Mouse (Mus musculus): ENCODE data around the gene Aspg.

The Aspg gene

GRCm38 (mm10) chr12:112107685-112108084 is 1.2 kb downstream of the Aspg start:
- Histone ChIP-seq H3K4me1 (replicated peaks; ENCODE audit: low read depth, low read length) (peaks cover 41% of the 10 kb centered on the region), H3K9me3 (ENCODE audit: low read length) (no peaks in the 10 kb centered on the region), H3K4me3 (replicated peaks; ENCODE audit: low read length) (0 out of 2 replicates have a peak overlapping the region, but pooled peaks have one; percentile 74), H3K36me3 (ENCODE audit: insufficient read depth, low read length) (no peaks in the 10 kb centered on the region), H3K27me3 (ENCODE audit: insufficient read depth, low read length) (peaks cover 43% of the 10 kb centered on the region)
- TF ChIP-seq NANOG (IDR thresholded peaks at IDR 0.05; ENCODE audit: borderline replicate concordance, low read length): no peak

- Histone ChIP-seq H3K36me3 (ENCODE audit: insufficient read depth, low read length) (no peaks in the 10 kb centered on the region), H3K4me1 (replicated peaks; ENCODE audit: low read depth, low read length) (peaks cover 53% of the 10 kb centered on the region), H3K9me3 (ENCODE audit: low read length) (no peaks in the 10 kb centered on the region), H3K27me3 (ENCODE audit: insufficient read depth, low read length) (peaks cover 43% of the 10 kb centered on the region), H3K4me3 (replicated peaks; ENCODE audit: low read length) (no peak overlapping the region)
- no peak for TF ChIP-seq CTCF (conservative IDR thresholded peaks at IDR 0.05; ENCODE audit: low read length)
- TF ChIP-seq NANOG (IDR thresholded peaks at IDR 0.05; ENCODE audit: borderline replicate concordance, low read length): no peak
- no peak for TF ChIP-seq POU5F1 (IDR thresholded peaks at IDR 0.05; ENCODE audit: borderline replicate concordance, low read length)
Observed at GRCm38 (mm10) chr12:112108696-112109445, 2.4 kb downstream of the Aspg start.

GRCm38 (mm10) chr12:112109701-112110100 is 3.2 kb downstream of the Aspg start:
- Histone ChIP-seq H3K9me3 (ENCODE audit: low read length) (no peaks in the 10 kb centered on the region), H3K4me1 (replicated peaks; ENCODE audit: low read depth, low read length) (peaks cover 57% of the 10 kb centered on the region), H3K27me3 (ENCODE audit: insufficient read depth, low read length) (peaks cover 40% of the 10 kb centered on the region), H3K4me3 (replicated peaks; ENCODE audit: low read length) (no peak overlapping the region), H3K36me3 (ENCODE audit: insufficient read depth, low read length) (no peaks in the 10 kb centered on the region)
- no peak for TF ChIP-seq POU5F1 (IDR thresholded peaks at IDR 0.05; ENCODE audit: borderline replicate concordance, low read length)
- no peak for TF ChIP-seq NANOG (IDR thresholded peaks at IDR 0.05; ENCODE audit: borderline replicate concordance, low read length)
- no peak for TF ChIP-seq CTCF (conservative IDR thresholded peaks at IDR 0.05; ENCODE audit: low read length)

GRCm38 (mm10) chr12:112111323-112111722 is 4.8 kb downstream of the Aspg start:
- Histone ChIP-seq H3K27me3 (ENCODE audit: insufficient read depth, low read length) (peaks cover 31% of the 10 kb centered on the region), H3K4me3 (replicated peaks; ENCODE audit: low read length) (no peak overlapping the region)
- no peak for TF ChIP-seq POU5F1 (IDR thresholded peaks at IDR 0.05; ENCODE audit: borderline replicate concordance, low read length)
- TF ChIP-seq CTCF (conservative IDR thresholded peaks at IDR 0.05; ENCODE audit: low read length): no peak
- no peak for TF ChIP-seq NANOG (IDR thresholded peaks at IDR 0.05; ENCODE audit: borderline replicate concordance, low read length)

GRCm38 (mm10) chr12:112112235-112112634 is 5.8 kb downstream of the Aspg start:
- Histone ChIP-seq H3K9me3 (ENCODE audit: low read length) (no peaks in the 10 kb centered on the region), H3K27me3 (ENCODE audit: insufficient read depth, low read length) (peaks cover 22% of the 10 kb centered on the region), H3K4me3 (replicated peaks; ENCODE audit: low read length) (no peak overlapping the region; the same call in 1 of the 2 replicates), H3K4me1 (replicated peaks; ENCODE audit: low read depth, low read length) (peaks cover 39% of the 10 kb centered on the region), H3K36me3 (ENCODE audit: insufficient read depth, low read length) (no peaks in the 10 kb centered on the region)
- no peak for TF ChIP-seq CTCF (conservative IDR thresholded peaks at IDR 0.05; ENCODE audit: low read length)
- TF ChIP-seq POU5F1 (IDR thresholded peaks at IDR 0.05; ENCODE audit: borderline replicate concordance, low read length): no peak
- TF ChIP-seq NANOG (IDR thresholded peaks at IDR 0.05; ENCODE audit: borderline replicate concordance, low read length): no peak

More at GRCm38 (mm10) chr12:112111323-112111722, 4.8 kb downstream of the Aspg start:
- peaks cover 48% of the 10 kb centered on the region for H3K4me1 ChIP-seq (replicated peaks; ENCODE audit: low read depth, low read length)
- H3K36me3 ChIP-seq (ENCODE audit: insufficient read depth, low read length): no peaks in the 10 kb centered on the region
- H3K9me3 ChIP-seq (ENCODE audit: low read length): no peaks in the 10 kb centered on the region

- Histone ChIP-seq H3K36me3 (ENCODE audit: insufficient read depth, low read length) (no peaks in the 10 kb centered on the region), H3K4me1 (replicated peaks; ENCODE audit: low read depth, low read length) (peaks cover 37% of the 10 kb centered on the region), H3K4me3 (replicated peaks; ENCODE audit: low read length) (peak overlapping the region; percentile 56), H3K9me3 (ENCODE audit: low read length) (no peaks in the 10 kb centered on the region), H3K27me3 (ENCODE audit: insufficient read depth, low read length) (peaks cover 17% of the 10 kb centered on the region)
- TF ChIP-seq POU5F1 (IDR thresholded peaks at IDR 0.05; ENCODE audit: borderline replicate concordance, low read length) (no peak), NANOG (IDR thresholded peaks at IDR 0.05; ENCODE audit: borderline replicate concordance, low read length) (no peak), CTCF (conservative IDR thresholded peaks at IDR 0.05; ENCODE audit: low read length) (no peak)
Observed at GRCm38 (mm10) chr12:112112686-112113396, 6.4 kb downstream of the Aspg start.

- 0 out of 2 replicates have a peak overlapping the region, but pooled peaks have one; percentile 56 for H3K4me3 ChIP-seq (replicated peaks; ENCODE audit: low read length)
- peaks cover 38% of the 10 kb centered on the region for H3K4me1 ChIP-seq (replicated peaks; ENCODE audit: low read depth, low read length)
- H3K27me3 ChIP-seq (ENCODE audit: insufficient read depth, low read length): peaks cover 15% of the 10 kb centered on the region; the same call in 1 of the 2 replicates
- H3K9me3 ChIP-seq (ENCODE audit: low read length): no peaks in the 10 kb centered on the region; the same call in 1 of the 2 replicates
- TF ChIP-seq POU5F1 (IDR thresholded peaks at IDR 0.05; ENCODE audit: borderline replicate concordance, low read length) (no peak), CTCF (conservative IDR thresholded peaks at IDR 0.05; ENCODE audit: low read length) (peak; percentile 97), NANOG (IDR thresholded peaks at IDR 0.05; ENCODE audit: borderline replicate concordance, low read length) (no peak)
- H3K36me3 ChIP-seq (ENCODE audit: insufficient read depth, low read length): no peaks in the 10 kb centered on the region
Observed at GRCm38 (mm10) chr12:112113710-112114109, 7.2 kb downstream of the Aspg start.

GRCm38 (mm10) chr12:112117006-112117405 is 10.5 kb downstream of the Aspg start:
- Histone ChIP-seq H3K27me3 (ENCODE audit: insufficient read depth, low read length) (peaks cover 15% of the 10 kb centered on the region), H3K36me3 (ENCODE audit: insufficient read depth, low read length) (peaks cover 3% of the 10 kb centered on the region; the same call in 1 of the 2 replicates), H3K4me3 (replicated peaks; ENCODE audit: low read length) (no peak overlapping the region), H3K4me1 (replicated peaks; ENCODE audit: low read depth, low read length) (peaks cover 30% of the 10 kb centered on the region), H3K9me3 (ENCODE audit: low read length) (no peaks in the 10 kb centered on the region; the same call in 1 of the 2 replicates)
- TF ChIP-seq CTCF (conservative IDR thresholded peaks at IDR 0.05; ENCODE audit: low read length) (no peak), POU5F1 (IDR thresholded peaks at IDR 0.05; ENCODE audit: borderline replicate concordance, low read length) (no peak), NANOG (IDR thresholded peaks at IDR 0.05; ENCODE audit: borderline replicate concordance, low read length) (no peak)

All from E14TG2a.4 (cell line).